Mouse (Mus musculus): ENCODE measurements around the gene Zap70. TPM values are rescaled to one million over a fixed set of nuclear protein-coding genes. Genes with fewer than 3 reads are reported as not detected.

Gene Zap70
- polyA plus RNA-seq (2017; shearing (Covaris generic)): 230 TPM

GRCm38 (mm10) chr1:36761568-36761967 lies at the start of gene Zap70:
Gene Zap70 (plus strand): TSS chr1:36761798.

GRCm38 (mm10) chr1:36714311-36714710 lies 47.3 kb upstream of the Zap70 start, which contains the start of gene Actr1b:
Gene Actr1b (minus strand): TSS chr1:36714422.

Other genes with a start within 250 kb of the Zap70 start
- 3.3 TPM for gene Cnnm3, start 249.9 kb upstream of the Zap70 start, polyA plus RNA-seq (2017; shearing (Covaris generic))
- 28.9 TPM for gene Ankrd23, start 224.9 kb upstream of the Zap70 start, polyA plus RNA-seq (2017; shearing (Covaris generic))
- not detected for gene Gm42417, start 222.4 kb upstream of the Zap70 start, polyA plus RNA-seq (2017; shearing (Covaris generic))
- gene Ankrd39, start 214.4 kb upstream of the Zap70 start, polyA plus RNA-seq (2017; shearing (Covaris generic)): 46.5 TPM
- 1.00 TPM for gene Sema4c, start 203.4 kb upstream of the Zap70 start, polyA plus RNA-seq (2017; shearing (Covaris generic))
- not detected for gene Fam178b, start 78.6 kb upstream of the Zap70 start, polyA plus RNA-seq (2017; shearing (Covaris generic))
- gene Cox5b, start 70.3 kb upstream of the Zap70 start, polyA plus RNA-seq (2017; shearing (Covaris generic)): 475 TPM
- not detected for gene 4933424G06Rik, start 51.6 kb upstream of the Zap70 start, polyA plus RNA-seq (2017; shearing (Covaris generic))
- 70.5 TPM for gene Actr1b, start 47.4 kb upstream of the Zap70 start, polyA plus RNA-seq (2017; shearing (Covaris generic))
- 8.3 TPM for gene Tmem131, start 181.9 kb downstream of the Zap70 start, polyA plus RNA-seq (2017; shearing (Covaris generic))